Mouse (Mus musculus) hindbrain, postnatal 0 days (tissue): Measurements from ENCODE around the gene Tnp1. TPM values are rescaled to one million over a fixed set of nuclear protein-coding genes. Genes with fewer than 3 reads are reported as not detected.

ENCODE experiments used
- ATAC-seq: fragments of 200-750 bp; cut with Nextera tagmentation; 2 replicates; pipeline ENCODE4 v1.8.0; 2017; ENCODE audit warnings: mild to moderate bottlenecking, moderate TSS enrichment, moderate library complexity
- DNase-seq: peaks from one replicate; pipeline ENCODE4 v3.0.0-alpha.2; 2015; ENCODE audit warnings: low spot score
- H3K27ac ChIP-seq: fragments of 300-500 bp; sonication (generic); 2 replicates; pipeline ENCODE4 v1.5.1; 2014; ENCODE audit warnings: mild to moderate bottlenecking
- H3K27me3 ChIP-seq: fragments of 300-500 bp; sonication (generic); 2 replicates; pipeline ENCODE4 v1.6.1; 2014; ENCODE audit warnings: low read length, mixed read lengths; ENCODE audit not compliant: insufficient read depth
- H3K36me3 ChIP-seq: fragments of 300-500 bp; sonication (generic); 2 replicates; pipeline ENCODE4 v1.6.1; 2014; ENCODE audit warnings: low read length, mixed read lengths; ENCODE audit not compliant: insufficient read depth
- H3K4me1 ChIP-seq: fragments of 300-500 bp; sonication (generic); 2 replicates; pipeline ENCODE4 v1.6.1; 2014; ENCODE audit warnings: antibody characterized with exemption, low read length, mixed read lengths; ENCODE audit not compliant: insufficient read depth
- H3K4me2 ChIP-seq: fragments of 300-500 bp; sonication (generic); 2 replicates; pipeline ENCODE4 v1.6.1; 2014; ENCODE audit warnings: low read depth, mild to moderate bottlenecking, low read length, moderate library complexity, mixed read lengths
- H3K4me3 ChIP-seq: fragments of 300-500 bp; sonication (generic); 2 replicates; pipeline ENCODE4 v1.5.1; 2014; ENCODE audit warnings: low read length
- H3K9ac ChIP-seq: fragments of 300-500 bp; sonication (generic); replicated peaks from 2 replicates; pipeline ENCODE4 v1.6.1; 2014; ENCODE audit warnings: mild to moderate bottlenecking, low read length, moderate library complexity, mixed read lengths
- H3K9me3 ChIP-seq: fragments of 300-500 bp; sonication (generic); 2 replicates; pipeline ENCODE4 v1.6.1; 2016; ENCODE audit warnings: low read length, mixed read lengths
- CTCF ChIP-seq: IDR thresholded peaks from 2 replicates; pipeline ENCODE4 v1.5.1; 2016; ENCODE audit warnings: antibody characterized with exemption, control low read depth, low read depth
- WGBS: fragments of 180-500 bp; shearing (Covaris S2); extraction: QIAGEN DNeasy Blood & Tissue Kit; methylation state at CpG from one replicate; pipeline ENCODE4 v1.1.7; 2014; 5-methylcytosine and 5-hydroxymethylcytosine counted together
- polyA plus RNA-seq: library from polyadenylated mRNA; unstranded; fragments of >200 nt; fragmentation: Nextera tagmentation; extraction: Ambion mirVana; gene quantifications from 2 replicates; pipeline ENCODE4 v1.2.1, GENCODE M21; 2015
- total RNA-seq: library from RNA; depleted of rRNA; stranded (reverse); fragments of >200 nt; gene quantifications from 2 replicates; pipeline ENCODE4 v1.2.3, GENCODE M21; 2014; rRNA removed

Tnp1 gene
- not detected in 2 replicates for total RNA-seq
- not detected in 2 replicates for polyA plus RNA-seq

DNA sequence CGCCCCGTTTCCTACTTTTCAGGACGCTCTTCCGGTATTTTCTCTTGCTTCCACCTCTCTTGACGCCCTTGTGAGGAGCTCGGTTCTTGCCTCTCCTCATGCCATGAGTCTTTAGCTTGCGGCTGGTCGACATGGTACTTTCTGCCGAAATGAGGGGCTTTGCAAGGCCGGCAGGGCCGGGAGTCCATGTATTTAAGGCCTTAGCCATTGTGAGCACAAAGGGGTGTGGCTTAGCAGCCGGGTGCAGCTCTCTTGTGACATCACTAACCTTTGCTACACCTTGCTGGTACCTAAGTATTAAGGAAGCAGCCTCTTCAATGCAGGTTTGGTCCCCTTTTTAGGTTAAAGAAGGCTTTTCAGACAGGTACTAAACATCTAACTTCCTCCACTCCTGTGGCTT, at the start of gene Tnp1:
Gene Tnp1, minus strand, starts transcription at position 179 of the 400 bp plus-strand sequence.
- DNase-seq (no peak), ATAC-seq (no peak)

DNA sequence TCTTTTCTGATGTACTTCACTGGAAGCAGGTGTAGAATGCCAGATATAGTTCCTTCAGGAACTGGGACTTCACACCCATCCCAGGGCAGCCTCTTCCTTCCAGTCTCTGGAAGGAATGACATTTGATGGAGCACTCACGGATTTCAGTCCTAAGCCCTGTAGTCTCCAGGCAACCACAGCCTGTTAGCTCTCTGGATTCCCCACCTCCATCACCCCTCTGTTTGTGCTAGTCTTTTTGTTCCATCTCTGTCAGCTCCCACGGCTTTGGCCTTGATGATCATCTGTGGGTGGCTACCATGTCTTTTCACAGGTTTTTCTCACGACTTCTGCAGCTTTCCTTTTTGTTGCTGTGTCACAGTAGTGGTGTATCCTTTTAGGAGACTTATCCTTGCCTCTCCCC, 48.6 kb upstream of the Tnp1 start:
- Histone ChIP-seq H3K9ac (no peak overlapping the region), H3K4me3 (no peak overlapping the region), H3K36me3 (no peaks in the 10 kb centered on the region), H3K4me2 (no peak overlapping the region), H3K27me3 (no peaks in the 10 kb centered on the region), H3K4me1 (no peaks in the 10 kb centered on the region), H3K9me3 (no peaks in the 10 kb centered on the region), H3K27ac (no peak overlapping the region)
- TF ChIP-seq CTCF: no peak
- no peak for DNase-seq
- 37% methylated on average over 3 of the region's 3 CpGs for WGBS
- no peak for ATAC-seq

More for the DNA sequence above, at the start of gene Tnp1:
- no peak within 1 kb of the TSS for H3K27ac ChIP-seq
- WGBS: 92% methylated on average over 12 of the region's 12 CpGs
- H3K9me3 ChIP-seq: no peaks in the 10 kb centered on the region
- H3K36me3 ChIP-seq: no peaks in the 10 kb centered on the region
- H3K27me3 ChIP-seq: no peaks in the 10 kb centered on the region
- TF ChIP-seq CTCF: no peak
- H3K9ac ChIP-seq: no peak within 1 kb of the TSS
- no peak within 1 kb of the TSS for H3K4me2 ChIP-seq
- H3K4me3 ChIP-seq: no peak within 1 kb of the TSS
- no peaks in the 10 kb centered on the region for H3K4me1 ChIP-seq

DNA sequence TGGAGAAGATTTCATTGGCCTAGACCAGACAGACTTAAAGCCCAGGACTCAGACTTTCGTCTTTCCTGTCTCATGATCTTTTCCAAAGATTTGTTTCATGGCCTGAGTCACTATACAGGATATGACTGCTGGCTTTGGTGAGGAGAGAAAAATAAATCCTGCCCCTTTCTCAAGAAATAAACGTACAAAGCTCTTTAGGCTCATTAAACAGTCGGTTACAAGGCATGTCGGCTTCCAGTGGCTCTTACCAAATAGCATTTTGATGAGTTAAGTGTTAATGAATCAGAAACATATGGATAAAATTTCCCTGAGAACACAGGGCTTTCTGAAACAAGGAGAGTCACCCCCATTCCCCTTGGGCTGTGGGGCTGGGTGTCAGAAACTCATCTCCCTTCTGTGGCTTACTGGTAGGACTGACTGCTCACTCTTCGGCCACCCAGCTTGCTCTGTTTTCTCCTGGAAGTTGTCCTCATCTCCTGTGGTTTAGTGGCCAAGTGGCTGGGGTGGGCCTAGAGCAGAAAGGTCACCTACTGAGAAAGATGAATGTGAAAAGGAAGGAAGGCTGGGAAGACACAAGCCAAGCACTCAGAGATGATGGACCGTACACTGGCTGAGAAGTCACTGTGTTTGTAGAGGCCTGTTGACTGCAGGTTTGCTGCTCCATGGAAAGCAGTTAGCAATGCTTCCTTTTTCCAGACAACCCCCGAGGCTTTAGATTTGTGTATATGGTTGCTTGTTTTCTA, 46.0 kb upstream of the Tnp1 start:
- no peaks in the 10 kb centered on the region for H3K4me1 ChIP-seq
- TF ChIP-seq CTCF: no peak
- no peak overlapping the region for H3K9ac ChIP-seq
- no peak overlapping the region for H3K4me2 ChIP-seq
- H3K27me3 ChIP-seq: no peaks in the 10 kb centered on the region
- no peak overlapping the region for H3K27ac ChIP-seq
- no peak for ATAC-seq
- 72% methylated on average over 7 of the region's 7 CpGs for WGBS
- no peaks in the 10 kb centered on the region for H3K36me3 ChIP-seq
- no peaks in the 10 kb centered on the region for H3K9me3 ChIP-seq
- DNase-seq: no peak
- no peak overlapping the region for H3K4me3 ChIP-seq

DNA sequence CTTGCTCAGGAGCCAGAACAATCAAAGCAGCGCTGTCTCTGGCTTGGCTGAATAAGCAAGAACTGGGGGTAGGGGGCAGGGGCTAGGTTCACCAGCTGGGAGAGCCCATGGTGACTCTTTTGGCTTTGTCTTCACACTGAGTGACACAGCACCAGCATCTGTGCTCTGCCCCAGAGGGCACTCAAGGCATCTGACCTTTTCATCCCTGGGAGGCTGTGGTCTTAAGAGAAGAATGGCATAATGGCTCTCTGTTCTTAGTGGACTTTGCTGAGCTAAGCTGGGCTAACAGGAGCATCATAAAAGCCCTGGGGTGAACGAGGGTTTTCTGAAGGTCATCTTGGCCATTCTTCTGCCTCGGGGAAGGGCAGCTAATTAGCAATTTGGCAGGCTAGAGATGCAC, 44.6 kb upstream of the Tnp1 start:
- Histone ChIP-seq H3K36me3 (no peaks in the 10 kb centered on the region), H3K4me1 (no peaks in the 10 kb centered on the region), H3K27me3 (no peaks in the 10 kb centered on the region), H3K9ac (no peak overlapping the region), H3K4me3 (no peak overlapping the region), H3K9me3 (no peaks in the 10 kb centered on the region), H3K27ac (no peak overlapping the region), H3K4me2 (no peak overlapping the region)
- 8% methylated on average over 3 of the region's 3 CpGs for WGBS
- ATAC-seq (no peak), DNase-seq (no peak)
- no peak for TF ChIP-seq CTCF

DNA sequence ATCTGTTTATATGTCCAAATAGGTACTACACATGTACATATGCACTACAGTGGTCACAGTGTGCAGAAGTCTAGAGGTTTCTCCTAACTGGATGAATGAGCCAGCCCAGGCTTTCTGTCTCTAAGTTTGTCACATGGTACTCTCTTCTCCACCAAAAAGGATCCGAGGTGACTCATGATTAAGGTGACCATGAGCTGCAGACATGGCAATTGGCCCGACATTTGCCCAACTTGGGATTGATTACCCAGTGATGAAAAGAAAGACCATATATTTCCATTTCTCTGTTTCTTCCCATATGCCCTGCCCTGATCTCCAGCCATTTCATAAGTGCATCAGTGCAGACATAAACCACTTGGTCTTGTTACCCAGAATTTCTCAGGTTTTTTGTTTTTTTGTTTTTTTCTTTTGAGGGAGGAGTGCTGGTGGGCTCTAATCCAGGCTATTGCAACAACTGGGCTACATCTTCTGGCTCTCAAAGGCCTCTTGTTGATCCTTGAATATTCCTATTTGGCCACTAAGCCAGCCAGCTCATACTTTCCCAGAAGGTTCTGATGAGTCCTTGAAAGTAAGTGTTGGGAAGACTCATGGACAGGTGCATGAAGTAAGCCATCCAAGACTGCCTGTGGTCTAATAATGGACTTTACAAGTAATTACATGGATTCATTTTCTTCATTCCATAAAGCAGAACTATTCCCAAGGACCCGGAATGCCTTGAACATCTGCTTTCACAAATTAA, 40.7 kb upstream of the Tnp1 start:
- H3K9me3 ChIP-seq: no peaks in the 10 kb centered on the region
- no peak overlapping the region for H3K27ac ChIP-seq
- 92% methylated on average over 3 of the region's 3 CpGs for WGBS
- H3K36me3 ChIP-seq: no peaks in the 10 kb centered on the region
- no peak overlapping the region for H3K4me3 ChIP-seq
- TF ChIP-seq CTCF: no peak
- no peaks in the 10 kb centered on the region for H3K27me3 ChIP-seq
- ATAC-seq (no peak), DNase-seq (no peak)
- H3K9ac ChIP-seq: no peak overlapping the region
- H3K4me2 ChIP-seq: no peak overlapping the region
- no peaks in the 10 kb centered on the region for H3K4me1 ChIP-seq

DNA sequence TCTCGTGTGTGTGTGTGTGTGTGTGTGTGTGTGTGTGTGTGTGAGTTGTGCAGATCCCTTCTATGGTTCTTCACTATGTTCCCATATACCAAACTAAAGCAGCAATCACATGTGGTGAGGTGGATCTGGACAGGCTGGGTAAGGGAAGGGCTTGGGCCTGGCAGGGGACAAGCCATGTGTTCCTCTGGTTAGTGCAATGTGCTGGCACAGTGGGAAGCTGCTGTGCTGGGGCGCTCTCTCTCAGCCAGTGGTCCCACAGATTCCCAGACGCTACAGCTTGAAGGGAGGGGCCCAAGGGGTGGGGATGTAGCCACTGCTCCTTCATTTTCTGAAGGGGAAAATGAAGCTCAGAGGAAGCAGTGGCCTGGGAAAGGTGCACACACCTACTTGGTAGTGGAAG, 40.1 kb upstream of the Tnp1 start:
- DNase-seq: peak; percentile 13
- Histone ChIP-seq H3K36me3 (no peaks in the 10 kb centered on the region), H3K27me3 (no peaks in the 10 kb centered on the region), H3K9ac (no peak overlapping the region), H3K9me3 (no peaks in the 10 kb centered on the region), H3K4me2 (no peak overlapping the region), H3K27ac (peak overlapping the region; percentile 20; the same call in 1 of the 2 replicates), H3K4me1 (no peaks in the 10 kb centered on the region), H3K4me3 (no peak overlapping the region)
- 43% methylated on average over 3 of the region's 3 CpGs for WGBS
- ATAC-seq: 0 out of 2 replicates have a peak, but pooled peaks have one; percentile 27
- no peak for TF ChIP-seq CTCF
